Mouse (Mus musculus) bone marrow macrophage, adult 2 months (primary cell): ENCODE measurements around the gene Plcd3. TPM values are rescaled to one million over a fixed set of nuclear protein-coding genes. Genes with fewer than 3 reads are reported as not detected.

Experiments
- H3K27ac ChIP-seq: 2 replicates; pipeline ENCODE4 v1.5.1; 2012; ENCODE audit warnings: low read depth, low read length; ENCODE audit not compliant: insufficient read depth
- H3K4me1 ChIP-seq: 2 replicates; pipeline ENCODE4 v1.6.1; 2012; ENCODE audit warnings: low read length; ENCODE audit not compliant: control insufficient read depth, insufficient read depth
- H3K4me3 ChIP-seq: 2 replicates; pipeline ENCODE4 v1.5.1; 2012; ENCODE audit warnings: mild to moderate bottlenecking, low read length, moderate library complexity; ENCODE audit not compliant: insufficient read depth
- CTCF ChIP-seq: IDR thresholded peaks from 2 replicates; pipeline ENCODE4 v1.5.1; 2012; ENCODE audit warnings: low read depth, mild to moderate bottlenecking, low read length, moderate library complexity
- POLR2A ChIP-seq: IDR thresholded peaks from 2 replicates; pipeline ENCODE4 v1.6.1; 2012; ENCODE audit warnings: mild to moderate bottlenecking, low read depth, low read length, borderline replicate concordance
- polyA plus RNA-seq: library from polyadenylated mRNA; stranded (reverse); fragments of >200 nt; gene quantifications from 2 replicates; pipeline ENCODE4 v1.2.4, GENCODE M21; 2012; ENCODE audit not compliant: missing spikeins, insufficient read depth, insufficient read length

Plcd3 gene
- polyA plus RNA-seq, 1 experiment: 1.7 TPM

- no peak overlapping the region for H3K27ac ChIP-seq
- H3K4me1 ChIP-seq: peaks cover 60% of the 10 kb centered on the region
- H3K4me3 ChIP-seq: no peak overlapping the region
- TF ChIP-seq POLR2A (no peak), CTCF (no peak)
These were observed 38.7 kb upstream of the Plcd3 start for GRCm38 (mm10) chr11:103139951-103140762.

GRCm38 (mm10) chr11:103136039-103136577 is 34.6 kb upstream of the Plcd3 start:
- Histone ChIP-seq H3K4me3 (no peak overlapping the region), H3K4me1 (peaks cover 40% of the 10 kb centered on the region), H3K27ac (no peak overlapping the region)
- no peak for TF ChIP-seq POLR2A
- no peak for TF ChIP-seq CTCF

GRCm38 (mm10) chr11:103134221-103134620 is 32.8 kb upstream of the Plcd3 start:
- H3K27ac ChIP-seq: no peak overlapping the region
- no peak overlapping the region for H3K4me3 ChIP-seq
- H3K4me1 ChIP-seq: peaks cover 32% of the 10 kb centered on the region
- TF ChIP-seq POLR2A (no peak), CTCF (no peak)

DNA sequence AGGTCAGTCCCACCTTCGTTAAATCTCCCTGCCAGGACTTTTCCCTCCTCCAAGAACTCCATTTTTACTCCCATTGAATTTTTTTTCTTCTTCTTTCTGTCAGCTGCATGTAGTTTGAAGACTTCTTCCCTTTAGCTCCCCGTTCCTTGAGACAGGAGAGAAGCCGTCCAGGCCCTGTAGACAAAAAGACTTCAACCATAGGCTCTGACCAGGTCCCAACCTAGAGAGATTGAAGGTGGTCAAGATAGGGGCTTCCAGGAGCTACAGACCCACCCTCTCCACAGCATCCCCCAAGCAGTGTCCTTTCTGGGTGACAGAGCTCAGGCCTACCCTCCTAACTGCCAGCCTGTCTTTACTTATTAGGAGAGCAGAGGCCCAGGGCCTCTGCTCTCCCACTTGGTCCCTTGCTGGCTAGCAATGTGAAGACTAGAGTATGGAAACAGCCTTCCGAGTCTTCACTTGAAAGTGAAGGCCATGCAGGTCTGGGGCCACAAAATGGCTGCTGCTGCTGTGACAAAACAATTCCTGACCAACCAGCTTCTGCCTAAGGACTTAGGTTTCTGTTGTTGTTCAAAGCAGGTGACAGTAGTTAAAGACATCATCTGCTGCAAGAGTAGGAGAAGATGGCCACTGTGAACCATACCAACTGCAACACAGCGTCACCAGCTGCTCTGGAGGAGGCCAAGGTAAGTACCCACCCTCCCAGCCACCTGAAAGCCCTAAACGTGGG is 32.2 kb upstream of the Plcd3 start:
- peak overlapping the region; percentile 20 for H3K27ac ChIP-seq
- no peak for TF ChIP-seq POLR2A
- no peak for TF ChIP-seq CTCF

GRCm38 (mm10) chr11:103132576-103133455 is 31.4 kb upstream of the Plcd3 start:
- Histone ChIP-seq H3K27ac (peak overlapping the region; percentile 92), H3K4me3 (peak overlapping the region; percentile 93), H3K4me1 (peaks cover 32% of the 10 kb centered on the region)
- TF ChIP-seq CTCF (no peak), POLR2A (no peak)

More for the DNA sequence above, 32.2 kb upstream of the Plcd3 start:
- Histone ChIP-seq H3K4me1 (peaks cover 32% of the 10 kb centered on the region), H3K4me3 (peak overlapping the region; percentile 38)

GRCm38 (mm10) chr11:103131701-103132575 is 30.5 kb upstream of the Plcd3 start, which contains the start of gene Hexim2:
Gene Hexim2, plus strand, starts transcription at chr11:103132429.
- peaks cover 32% of the 10 kb centered on the region for H3K4me1 ChIP-seq
- peak within 1 kb of the TSS; percentile 93 for H3K4me3 ChIP-seq
- peak within 1 kb of the TSS; percentile 92 for H3K27ac ChIP-seq
- TF ChIP-seq POLR2A (peak; percentile 45; the same call in 1 of the 2 replicates), CTCF (no peak)

DNA sequence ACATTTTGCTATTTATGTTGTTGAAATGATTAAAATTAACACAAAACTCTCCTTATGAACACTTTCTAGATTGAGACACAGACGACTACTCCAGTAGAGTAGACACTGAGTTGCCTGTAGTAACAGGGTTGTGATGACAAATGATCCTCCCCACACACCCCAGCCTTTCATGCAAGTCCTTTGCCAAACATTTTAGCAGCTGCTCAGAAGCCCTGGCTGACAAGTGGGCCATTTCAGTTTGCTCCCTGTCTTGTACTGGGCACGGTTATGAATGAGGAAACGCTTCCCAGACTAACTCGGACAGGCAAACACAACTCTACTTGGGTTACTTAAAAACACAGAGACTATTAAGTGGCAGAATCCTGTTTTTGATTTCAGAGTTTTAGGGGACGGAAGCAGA is 18.9 kb upstream of the Plcd3 start:
- no peak overlapping the region for H3K27ac ChIP-seq

GRCm38 (mm10) chr11:103119609-103120008 is 18.2 kb upstream of the Plcd3 start:
- Histone ChIP-seq H3K27ac (no peak overlapping the region), H3K4me3 (no peak overlapping the region), H3K4me1 (peaks cover 3% of the 10 kb centered on the region)
- TF ChIP-seq CTCF (no peak), POLR2A (no peak)

More for the DNA sequence above, 18.9 kb upstream of the Plcd3 start:
- Histone ChIP-seq H3K4me1 (peaks cover 3% of the 10 kb centered on the region; the same call in 1 of the 2 replicates), H3K4me3 (no peak overlapping the region)
- TF ChIP-seq POLR2A (no peak), CTCF (no peak)
